Mouse (Mus musculus) stomach, postnatal 0 days (tissue): Measurements from ENCODE around the gene Dusp3. TPM values are rescaled to one million over a fixed set of nuclear protein-coding genes. Genes with fewer than 3 reads are reported as not detected.

ENCODE experiments used
- ATAC-seq: fragments of 200-750 bp; cut with Nextera tagmentation; 2 replicates; pipeline ENCODE4 v1.8.0; 2017; ENCODE audit not compliant: low FRiP score, low TSS enrichment
- DNase-seq: peaks from one replicate; pipeline ENCODE4 v3.0.0-alpha.2; 2016; ENCODE audit warnings: low spot score
- H3K27ac ChIP-seq: fragments of 300-500 bp; sonication (generic); replicated peaks from 2 replicates; pipeline ENCODE4 v1.5.1; 2014; ENCODE audit warnings: mild to moderate bottlenecking, control low read depth
- H3K27me3 ChIP-seq: fragments of 300-500 bp; sonication (generic); 2 replicates; pipeline ENCODE4 v1.6.1; 2014; ENCODE audit warnings: low read length; ENCODE audit not compliant: control insufficient read depth, insufficient read depth
- H3K36me3 ChIP-seq: fragments of 300-500 bp; sonication (generic); 2 replicates; pipeline ENCODE4 v1.6.1; 2014; ENCODE audit warnings: low read length, mixed read lengths; ENCODE audit not compliant: control insufficient read depth, insufficient read depth
- H3K4me1 ChIP-seq: fragments of 300-500 bp; sonication (generic); replicated peaks from 2 replicates; pipeline ENCODE4 v1.6.1; 2014; ENCODE audit warnings: antibody characterized with exemption; ENCODE audit not compliant: control insufficient read depth, insufficient read depth
- H3K4me2 ChIP-seq: fragments of 300-500 bp; sonication (generic); replicated peaks from 2 replicates; pipeline ENCODE4 v1.6.1; 2014; ENCODE audit warnings: low read depth, mild to moderate bottlenecking, control low read depth, moderate library complexity
- H3K4me3 ChIP-seq: fragments of 300-500 bp; sonication (generic); 2 replicates; pipeline ENCODE4 v1.5.1; 2014; ENCODE audit warnings: low read depth, low read length, control low read depth
- H3K9ac ChIP-seq: fragments of 300-500 bp; sonication (generic); 2 replicates; pipeline ENCODE4 v1.6.1; 2014; ENCODE audit warnings: mild to moderate bottlenecking, low read length, control low read depth, mixed read lengths
- H3K9me3 ChIP-seq: fragments of 300-500 bp; sonication (generic); 2 replicates; pipeline ENCODE4 v1.6.1; 2016; ENCODE audit warnings: low read length; ENCODE audit not compliant: control insufficient read depth
- CTCF ChIP-seq: IDR thresholded peaks from 2 replicates; pipeline ENCODE4 v1.5.1; 2016; ENCODE audit warnings: antibody characterized with exemption, low read depth, mild to moderate bottlenecking, moderate library complexity
- EP300 ChIP-seq: optimal IDR thresholded peaks from 2 replicates; pipeline ENCODE3; 2016; ENCODE audit warnings: antibody characterized with exemption
- WGBS: fragments of 180-500 bp; shearing (Covaris S2); extraction: QIAGEN DNeasy Blood & Tissue Kit; methylation state at CpG from one replicate; pipeline ENCODE4 v1.1.7; 2014; 5-methylcytosine and 5-hydroxymethylcytosine counted together
- polyA plus RNA-seq: library from polyadenylated mRNA; unstranded; fragments of >200 nt; fragmentation: Nextera tagmentation; extraction: Ambion mirVana; gene quantifications from 2 replicates; pipeline ENCODE4 v1.2.1, GENCODE M21; 2015

The Dusp3 gene
- polyA plus RNA-seq, 1 experiment from 2014 or later = 22.8 TPM

GRCm38 (mm10) chr11:101998258-101998657 is 11.4 kb upstream of the Dusp3 start:
- H3K4me3 ChIP-seq = no peak overlapping the region
- H3K27ac ChIP-seq = no peak overlapping the region
- no peak overlapping the region for H3K4me2 ChIP-seq
- no peak overlapping the region for H3K9ac ChIP-seq
- TF ChIP-seq EP300 (no peak), CTCF (no peak)
- ATAC-seq (no peak), DNase-seq (no peak)
- no peaks in the 10 kb centered on the region for H3K9me3 ChIP-seq
- no peaks in the 10 kb centered on the region for H3K4me1 ChIP-seq
- WGBS = 37% methylated on average over 5 of the region's 5 CpGs
- no peaks in the 10 kb centered on the region for H3K36me3 ChIP-seq
- H3K27me3 ChIP-seq = no peaks in the 10 kb centered on the region

GRCm38 (mm10) chr11:101995938-101996337 is 9.1 kb upstream of the Dusp3 start:
- DNase-seq (peak; percentile 56), ATAC-seq (peak; percentile 83)
- TF ChIP-seq CTCF (no peak), EP300 (no peak)
- Histone ChIP-seq H3K27me3 (no peaks in the 10 kb centered on the region), H3K36me3 (no peaks in the 10 kb centered on the region), H3K9ac (no peak overlapping the region), H3K27ac (peak overlapping the region; percentile 41; the same call in 1 of the 2 replicates), H3K4me1 (no peaks in the 10 kb centered on the region), H3K4me2 (no peak overlapping the region), H3K9me3 (no peaks in the 10 kb centered on the region), H3K4me3 (no peak overlapping the region)
- 65% methylated on average over 7 of the region's 7 CpGs for WGBS

GRCm38 (mm10) chr11:101994100-101994499 is 7.3 kb upstream of the Dusp3 start:
- TF ChIP-seq CTCF = no peak
- TF ChIP-seq EP300 = no peak
- ATAC-seq = no peak
- WGBS = 59% methylated on average over 8 of the region's 8 CpGs
- no peaks in the 10 kb centered on the region for H3K4me1 ChIP-seq
- no peaks in the 10 kb centered on the region for H3K36me3 ChIP-seq
- no peak for DNase-seq
- no peak overlapping the region for H3K9ac ChIP-seq
- peak overlapping the region; percentile 45 for H3K27ac ChIP-seq
- no peak overlapping the region for H3K4me3 ChIP-seq
- H3K9me3 ChIP-seq = no peaks in the 10 kb centered on the region
- no peaks in the 10 kb centered on the region for H3K27me3 ChIP-seq
- H3K4me2 ChIP-seq = no peak overlapping the region

GRCm38 (mm10) chr11:101992411-101992810 is 5.6 kb upstream of the Dusp3 start:
- Histone ChIP-seq H3K4me2 (no peak overlapping the region), H3K27ac (no peak overlapping the region), H3K4me3 (no peak overlapping the region), H3K9me3 (no peaks in the 10 kb centered on the region), H3K27me3 (no peaks in the 10 kb centered on the region), H3K36me3 (no peaks in the 10 kb centered on the region), H3K9ac (no peak overlapping the region), H3K4me1 (no peaks in the 10 kb centered on the region)
- ATAC-seq (no peak), DNase-seq (no peak)
- TF ChIP-seq CTCF (no peak), EP300 (no peak)
- 88% methylated on average over 7 of the region's 7 CpGs for WGBS

GRCm38 (mm10) chr11:101991813-101992212 is 5.0 kb upstream of the Dusp3 start:
- H3K4me2 ChIP-seq = no peak overlapping the region
- H3K9me3 ChIP-seq = no peaks in the 10 kb centered on the region
- TF ChIP-seq CTCF (no peak), EP300 (no peak)
- no peak for DNase-seq
- no peak for ATAC-seq
- H3K4me1 ChIP-seq = no peaks in the 10 kb centered on the region
- H3K9ac ChIP-seq = no peak overlapping the region
- H3K4me3 ChIP-seq = no peak overlapping the region
- no peak overlapping the region for H3K27ac ChIP-seq
- no peaks in the 10 kb centered on the region for H3K27me3 ChIP-seq
- H3K36me3 ChIP-seq = no peaks in the 10 kb centered on the region
- WGBS = 74% methylated on average over 3 of the region's 3 CpGs

GRCm38 (mm10) chr11:101990244-101990643 is 3.4 kb upstream of the Dusp3 start:
- Histone ChIP-seq H3K27ac (no peak overlapping the region), H3K36me3 (no peaks in the 10 kb centered on the region), H3K4me2 (no peak overlapping the region), H3K9ac (no peak overlapping the region), H3K4me1 (no peaks in the 10 kb centered on the region), H3K27me3 (no peaks in the 10 kb centered on the region), H3K4me3 (no peak overlapping the region), H3K9me3 (no peaks in the 10 kb centered on the region)
- TF ChIP-seq CTCF (no peak), EP300 (no peak)
- no peak for ATAC-seq
- WGBS = 87% methylated on average over 3 of the region's 3 CpGs
- DNase-seq = no peak
